Mouse (Mus musculus) ES-E14 (cell line): Measurements from ENCODE around the gene Reg4. TPM values are rescaled to one million over a fixed set of nuclear protein-coding genes. Genes with fewer than 3 reads are reported as not detected.

ENCODE experiments used
- DNase-seq: peaks from one replicate; pipeline ENCODE4 v3.0.0-alpha.2; 2013; ENCODE audit warnings: low read depth, low spot score
- H3K27ac ChIP-seq: 2 replicates; pipeline ENCODE4 v1.5.1; 2012; ENCODE audit warnings: low read depth, mild to moderate bottlenecking, low read length, moderate library complexity, mixed read lengths; ENCODE audit not compliant: poor library complexity, insufficient read depth, severe bottlenecking
- H3K36me3 ChIP-seq: 2 replicates; pipeline ENCODE4 v1.6.1; 2012; ENCODE audit warnings: mild to moderate bottlenecking, low read length, moderate library complexity, mixed read lengths; ENCODE audit not compliant: control insufficient read depth, poor library complexity, insufficient read depth, severe bottlenecking
- H3K4me1 ChIP-seq, 2 experiments: fragments of 150-350 bp in 1 of 2; sonication (generic) in 1 of 2; 2 replicates each; pipeline ENCODE4 v1.6.1; 2012; ENCODE audit warnings: low read length in 2 of 2, mild to moderate bottlenecking in 1 of 2, mixed read lengths in 1 of 2; ENCODE audit not compliant: control insufficient read depth in 2 of 2, insufficient read depth in 2 of 2, poor library complexity in 1 of 2
- H3K4me3 ChIP-seq, 2 experiments: fragments of 150-350 bp in 1 of 2; sonication (generic) in 1 of 2; 2 replicates each; pipeline ENCODE4 v1.5.1; 2012; ENCODE audit warnings: low read length in 2 of 2, low read depth in 1 of 2, mild to moderate bottlenecking in 1 of 2, mixed read lengths in 1 of 2; ENCODE audit not compliant: insufficient read depth in 1 of 2, poor library complexity in 1 of 2, severe bottlenecking in 1 of 2
- H3K9ac ChIP-seq: 2 replicates; pipeline ENCODE4 v1.6.1; 2012; ENCODE audit warnings: low read depth, mild to moderate bottlenecking, low read length, mixed read lengths; ENCODE audit not compliant: poor library complexity, insufficient read depth, severe bottlenecking
- H3K9me3 ChIP-seq: fragments of 150-350 bp; sonication (generic); 2 replicates; pipeline ENCODE4 v1.6.1; 2012; ENCODE audit warnings: low read depth, mild to moderate bottlenecking, low read length; ENCODE audit not compliant: control insufficient read depth, insufficient read depth
- CHD2 ChIP-seq: IDR thresholded peaks from 2 replicates; pipeline ENCODE4 v1.6.1; 2014; ENCODE audit warnings: mild to moderate bottlenecking, low read depth, low read length, inconsistent platforms
- HCFC1 ChIP-seq: IDR thresholded peaks from 2 replicates; pipeline ENCODE4 v1.6.1; 2012; ENCODE audit warnings: low read length, inconsistent platforms, borderline replicate concordance; ENCODE audit not compliant: insufficient read depth
- MAFK ChIP-seq: IDR thresholded peaks from 2 replicates; pipeline ENCODE4 v1.6.1; 2014; ENCODE audit warnings: mild to moderate bottlenecking, low read depth, low read length, inconsistent platforms; ENCODE audit not compliant: insufficient read depth
- ZC3H11A ChIP-seq: IDR thresholded peaks from 2 replicates; pipeline ENCODE4 v1.6.1; 2012; ENCODE audit warnings: low read depth, mild to moderate bottlenecking, inconsistent platforms, low read length, borderline replicate concordance
- ZNF384 ChIP-seq: IDR thresholded peaks from 2 replicates; pipeline ENCODE4 v1.6.1; 2012; ENCODE audit warnings: low read depth, low read length, inconsistent platforms
- in situ Hi-C, 2 experiments: fragments of 600-800 bp; cut with MboI; formaldehyde crosslinking; loops; one replicate each; pipeline ENCODE4 v1.15.1; 2025; ENCODE audit warnings: low sequenced_read_pairs in 2 of 2, inconsistent platforms in 1 of 2; ENCODE audit not compliant: unreplicated experiment in 2 of 2
- total RNA-seq: library from RNA; depleted of rRNA; stranded (reverse); fragments of 300-350 nt; gene quantifications from 2 replicates; pipeline ENCODE4 v1.2.3, GENCODE M21; 2012

Reg4 gene
- total RNA-seq, 1 experiment, result not detected

DNA sequence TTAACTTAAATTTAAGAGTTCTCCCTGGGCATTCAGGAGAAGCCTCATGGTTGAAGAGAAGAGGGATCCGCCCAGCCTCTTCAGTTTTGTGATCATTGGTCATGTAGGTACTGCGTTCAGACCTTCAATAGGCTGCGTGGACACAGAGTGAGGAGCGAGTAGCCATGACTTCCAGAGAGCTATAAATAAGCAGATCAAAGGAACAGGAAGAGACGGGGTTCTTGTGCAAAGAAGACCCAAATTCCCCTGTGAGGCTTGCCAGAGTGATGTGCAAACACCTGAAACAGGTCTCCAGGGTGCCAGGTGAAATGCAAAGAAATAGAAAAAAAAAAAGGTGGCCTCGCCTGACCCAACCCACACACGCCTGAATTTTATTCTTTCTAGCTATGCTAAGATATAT lies 8.0 kb downstream of the Reg4 start:
- H3K36me3 ChIP-seq, result no peaks in the 10 kb centered on the region
- TF ChIP-seq MAFK, result no peak
- no peak for TF ChIP-seq ZNF384
- TF ChIP-seq CHD2, result no peak
- TF ChIP-seq ZC3H11A, result no peak
- no peak for TF ChIP-seq HCFC1
- in situ Hi-C loops, result no loop called here
- no peaks in the 10 kb centered on the region for H3K9me3 ChIP-seq
- no peaks in the 10 kb centered on the region for H3K4me1 ChIP-seq
- no peak overlapping the region for H3K27ac ChIP-seq
- no peak overlapping the region for H3K4me3 ChIP-seq
- H3K9ac ChIP-seq, result no peak overlapping the region
- no peak for DNase-seq

- TF ChIP-seq CHD2 (no peak), ZNF384 (no peak), MAFK (no peak), HCFC1 (no peak), ZC3H11A (no peak)
- DNase-seq, result no peak
- H3K9ac ChIP-seq, result no peak overlapping the region
- H3K36me3 ChIP-seq, result no peaks in the 10 kb centered on the region
- no peaks in the 10 kb centered on the region for H3K9me3 ChIP-seq
- in situ Hi-C loops, result no loop called here
- H3K4me1 ChIP-seq, result no peaks in the 10 kb centered on the region
- no peak overlapping the region for H3K27ac ChIP-seq
- no peak overlapping the region for H3K4me3 ChIP-seq
Measured at GRCm38 (mm10) chr3:98233504-98233903, 11.5 kb downstream of the Reg4 start.

DNA sequence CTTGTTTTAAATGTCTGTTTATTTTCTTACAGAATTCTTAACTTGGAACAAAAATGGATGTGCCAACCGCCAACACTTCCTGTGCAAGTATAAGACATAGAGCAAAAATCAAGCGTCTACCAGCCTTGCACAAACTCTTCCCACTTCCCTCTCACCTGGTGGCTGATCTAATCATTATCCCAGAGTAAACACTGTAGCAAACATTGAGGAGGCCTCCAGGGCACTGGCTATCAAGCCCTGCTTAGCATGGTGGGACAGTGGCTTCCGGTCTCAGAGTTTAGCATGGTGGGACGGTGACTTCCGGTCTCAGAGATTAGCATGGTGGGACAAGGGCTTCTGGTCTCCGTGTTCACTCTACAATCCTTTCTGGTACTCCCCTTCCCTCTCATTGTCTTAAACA lies 14.3 kb downstream of the Reg4 start:
- Histone ChIP-seq H3K4me1 (no peaks in the 10 kb centered on the region), H3K9me3 (no peaks in the 10 kb centered on the region), H3K36me3 (no peaks in the 10 kb centered on the region), H3K4me3 (no peak overlapping the region), H3K9ac (no peak overlapping the region), H3K27ac (no peak overlapping the region)
- in situ Hi-C loops, result no loop called here
- no peak for TF ChIP-seq ZNF384
- TF ChIP-seq ZC3H11A, result no peak
- no peak for TF ChIP-seq HCFC1
- TF ChIP-seq MAFK, result no peak
- TF ChIP-seq CHD2, result no peak
- no peak for DNase-seq

DNA sequence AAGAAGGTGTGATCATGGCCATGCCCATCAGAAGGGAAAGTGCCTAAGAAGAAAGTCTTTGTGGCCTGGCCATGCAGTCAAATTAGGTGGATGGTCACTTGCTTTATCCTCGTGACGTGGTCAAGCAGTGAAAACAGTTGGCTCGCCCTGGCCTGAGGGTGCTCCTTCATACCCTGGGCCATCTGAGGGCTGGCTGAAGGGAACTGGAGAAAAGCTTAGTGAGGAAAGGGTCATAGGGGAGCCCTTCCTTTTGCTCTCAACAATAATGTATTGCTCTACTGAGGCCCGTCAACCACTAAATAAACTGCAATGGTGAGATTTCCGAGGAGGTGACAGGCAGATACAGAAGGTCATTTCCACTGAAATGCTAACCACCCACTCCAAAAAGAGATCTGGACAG lies 15.3 kb downstream of the Reg4 start:
- H3K9me3 ChIP-seq, result no peaks in the 10 kb centered on the region

GRCm38 (mm10) chr3:98238150-98238549 lies 16.2 kb downstream of the Reg4 start:
- Histone ChIP-seq H3K4me1 (no peaks in the 10 kb centered on the region), H3K4me3 (no peak overlapping the region), H3K27ac (no peak overlapping the region), H3K9ac (no peak overlapping the region), H3K9me3 (no peaks in the 10 kb centered on the region), H3K36me3 (no peaks in the 10 kb centered on the region)
- in situ Hi-C loops, result no loop called here
- TF ChIP-seq ZNF384 (no peak), MAFK (no peak), CHD2 (no peak), ZC3H11A (no peak), HCFC1 (no peak)
- no peak for DNase-seq

More for the DNA sequence above, 15.3 kb downstream of the Reg4 start:
- no peak for DNase-seq
- Histone ChIP-seq H3K4me1 (no peaks in the 10 kb centered on the region), H3K9ac (no peak overlapping the region), H3K36me3 (no peaks in the 10 kb centered on the region), H3K4me3 (no peak overlapping the region), H3K27ac (no peak overlapping the region)
- in situ Hi-C loops, result no loop called here
- TF ChIP-seq CHD2 (no peak), ZC3H11A (no peak), HCFC1 (no peak), MAFK (no peak), ZNF384 (no peak)
